Mouse (Mus musculus) CD4-positive, CD25-positive, alpha-beta regulatory T cell, adult 2 months (primary cell): ENCODE data around the gene Aip.

Source experiments
- DNase-seq: peaks from one replicate; pipeline ENCODE4 v3.0.0-alpha.2; 2012; ENCODE audit warnings: low read depth, low spot score

Aip gene

GRCm38 (mm10) chr19:4125741-4126696 lies at the start of gene Aip:
Gene Aip, minus strand, starts transcription at chr19:4125858.
- DNase-seq = peak; percentile 99

GRCm38 (mm10) chr19:4172925-4173324 lies 47.3 kb upstream of the Aip start:
- no peak for DNase-seq

- no peak for DNase-seq
Observed at GRCm38 (mm10) chr19:4171393-4172290, 46.0 kb upstream of the Aip start.

GRCm38 (mm10) chr19:4170723-4171392 lies 45.2 kb upstream of the Aip start:
- DNase-seq = no peak

- DNase-seq = no peak
Observed at GRCm38 (mm10) chr19:4169810-4170209, 44.2 kb upstream of the Aip start.

- peak; percentile 99 for DNase-seq
Observed at GRCm38 (mm10) chr19:4169378-4169784, 43.7 kb upstream of the Aip start.

- DNase-seq = no peak
Observed at GRCm38 (mm10) chr19:4166678-4167476, 41.2 kb upstream of the Aip start.

- no peak for DNase-seq
Observed at GRCm38 (mm10) chr19:4164721-4165120, 39.1 kb upstream of the Aip start.

- DNase-seq = no peak
Observed at GRCm38 (mm10) chr19:4164100-4164499, 38.4 kb upstream of the Aip start.

- no peak for DNase-seq
Observed at GRCm38 (mm10) chr19:4163543-4163887, 37.9 kb upstream of the Aip start.

GRCm38 (mm10) chr19:4162646-4163542 lies 37.2 kb upstream of the Aip start, which contains the start of gene Rps6kb2:
Gene Rps6kb2, minus strand, starts transcription at chr19:4163354.
- DNase-seq = peak; percentile 97

GRCm38 (mm10) chr19:4159049-4159448 lies 33.4 kb upstream of the Aip start:
- no peak for DNase-seq

- no peak for DNase-seq
Observed at GRCm38 (mm10) chr19:4156771-4157170, 31.1 kb upstream of the Aip start.

- peak; percentile 30 for DNase-seq
Observed at GRCm38 (mm10) chr19:4156073-4156579, 30.5 kb upstream of the Aip start.

GRCm38 (mm10) chr19:4155223-4156072 lies 29.8 kb upstream of the Aip start:
- peak; percentile 55 for DNase-seq

GRCm38 (mm10) chr19:4154437-4155222 lies 29.0 kb upstream of the Aip start:
- peak; percentile 73 for DNase-seq

GRCm38 (mm10) chr19:4153232-4153654 lies 27.6 kb upstream of the Aip start, which contains the start of gene Ptprcap:
Gene Ptprcap, plus strand, starts transcription at chr19:4153604.
- no peak for DNase-seq
